Mouse (Mus musculus): Measurements from ENCODE around the gene Gm428. TPM values are rescaled to one million over a fixed set of nuclear protein-coding genes. Genes with fewer than 3 reads are reported as not detected.
"Not testable (repeated sequence)": the region's sequence is repeated elsewhere in the genome, so short reads cannot be mapped to it uniquely, and the experiment has no call there.

Gene Gm428
- not detected for total RNA-seq (2021)

- not testable (repeated sequence) for DNase-seq
Measured at GRCm38 (mm10) chr4:73683216-73683615, at the start of gene Gm428. Gene Gm428, plus strand, starts transcription at chr4:73683516.

DNA sequence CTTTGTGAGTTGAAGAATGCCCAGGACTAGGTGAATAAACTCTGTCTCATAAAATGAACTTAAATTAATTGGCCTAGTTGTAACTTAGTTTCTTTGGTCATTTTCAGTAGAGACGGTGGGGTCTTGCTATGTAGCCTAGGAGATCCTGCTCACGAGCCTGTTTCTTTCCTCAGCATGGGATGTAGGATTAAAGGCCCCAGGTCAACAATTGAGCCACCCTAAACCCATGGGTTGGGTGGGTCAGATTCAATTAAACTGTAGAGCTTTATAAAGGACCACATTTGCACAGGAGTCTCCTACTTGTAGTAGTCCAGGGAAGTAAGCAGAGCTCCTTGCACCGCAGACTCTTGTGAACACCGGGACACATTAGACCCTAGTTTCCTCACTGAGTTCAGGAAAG lies 45.5 kb upstream of the Gm428 start, which contains the start of gene Gm11236:
Gm11236 (plus strand) TSS at position 301 of the 400 bp plus-strand sequence.
- not testable (repeated sequence) for DNase-seq

GRCm38 (mm10) chr4:73661864-73662263 lies 21.5 kb upstream of the Gm428 start:
- not testable (repeated sequence) for DNase-seq

- DNase-seq: not testable (repeated sequence)
Measured at GRCm38 (mm10) chr4:73668054-73668453, 15.3 kb upstream of the Gm428 start, which contains the start of gene Gm11239. Gene Gm11239, plus strand, starts transcription at chr4:73668354.

DNA sequence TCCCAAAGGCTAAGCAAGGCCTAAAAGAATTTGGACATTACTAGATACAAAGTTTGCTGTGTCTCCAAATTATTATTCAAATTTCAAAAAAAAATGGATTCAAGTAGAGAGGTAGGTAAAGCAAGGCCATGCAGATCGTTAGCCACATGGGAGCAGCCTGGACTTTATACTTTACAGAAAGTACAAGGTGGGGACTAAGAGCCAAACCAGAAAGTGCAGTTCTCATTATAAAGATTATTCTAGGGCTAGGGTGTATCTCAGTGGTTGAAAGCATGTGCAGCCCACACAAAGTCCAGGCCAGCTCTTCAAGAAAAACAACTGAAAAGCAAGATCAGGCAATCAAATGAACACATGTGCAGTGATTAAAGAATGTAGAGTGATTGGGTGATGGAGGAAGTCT lies 35.4 kb downstream of the Gm428 start:
- no peak for DNase-seq

GRCm38 (mm10) chr4:73719819-73720218 lies 36.5 kb downstream of the Gm428 start:
- DNase-seq: no peak

Other genes starting within 250 kb of the Gm428 start
- not detected for gene Gm11238, start 75.6 kb upstream of the Gm428 start, total RNA-seq (2021)
- gene Gm11237, start 60.5 kb upstream of the Gm428 start, total RNA-seq (2021): not detected
- not detected for gene Gm11236, start 45.4 kb upstream of the Gm428 start, total RNA-seq (2021)
- gene Gm11239, start 15.2 kb upstream of the Gm428 start, total RNA-seq (2021): not detected
- gene Rasef, start 107.5 kb downstream of the Gm428 start, total RNA-seq (2021): under 1 TPM; 0.61 to 0.83 TPM
- not detected for gene Gm11758, start 192.8 kb downstream of the Gm428 start, total RNA-seq (2021)
- not detected for gene Gm11757, start 207.6 kb downstream of the Gm428 start, total RNA-seq (2021)
- gene Gm13871, start 222.4 kb downstream of the Gm428 start, total RNA-seq (2021): not detected
- gene Gm11756, start 237.2 kb downstream of the Gm428 start, total RNA-seq (2021): not detected